ENCODE assay signal across 1 mouse cellular context in genomic region chr3:30995283-30995898, GRCm38 (mm10).
TF ChIP-seq lines count a peak whose summit lies in the region.

Gene Prkci, plus strand, starts transcription at chr3:30995747.

TF ChIP-seq in CH12.LX, 34 proteins besides CTCF, POLR2A, EP300 and RAD21 (continued from another document):
- peak; percentile 79 for TF ChIP-seq MYC (IDR thresholded peaks at IDR 0.05; ENCODE audit: low read depth, low read length)
- no peak for TF ChIP-seq MAX (IDR thresholded peaks at IDR 0.05; ENCODE audit: low read length)
- TF ChIP-seq USF2 (conservative IDR thresholded peaks at IDR 0.05; ENCODE audit: low read depth, low read length), result no peak
- peak; percentile 35; the same call in 1 of the 2 replicates for TF ChIP-seq MEF2A (IDR thresholded peaks at IDR 0.05; ENCODE audit: borderline replicate concordance, low read depth, low read length)
- peak; percentile 34; the same call in 1 of the 2 replicates for TF ChIP-seq GABPA (IDR thresholded peaks at IDR 0.05; ENCODE audit: insufficient replicate concordance, low read depth, low read length)
- no peak for TF ChIP-seq MAFK (IDR thresholded peaks at IDR 0.05; ENCODE audit: insufficient replicate concordance, low read length)
- no peak for TF ChIP-seq IRF4 (IDR thresholded peaks at IDR 0.05; ENCODE audit: low read depth, low read length)
- peak; percentile 8; the same call in 1 of the 2 replicates for TF ChIP-seq NRF1 (IDR thresholded peaks at IDR 0.05; ENCODE audit: low read depth, low read length)
- no peak for TF ChIP-seq USF1 (IDR thresholded peaks at IDR 0.05; ENCODE audit: low read depth, low read length)
- no peak for TF ChIP-seq ZNF384 (IDR thresholded peaks at IDR 0.05; ENCODE audit: low read depth, low read length)
- no peak for TF ChIP-seq ZKSCAN1 (IDR thresholded peaks at IDR 0.05; ENCODE audit: borderline replicate concordance, low read depth, low read length)
- TF ChIP-seq JUND (conservative IDR thresholded peaks at IDR 0.05; ENCODE audit: low read depth, low read length), result no peak
- TF ChIP-seq MAZ (IDR thresholded peaks at IDR 0.05; ENCODE audit: low read depth, low read length), result no peak
TF ChIP-seq in CH12.LX: peak in this region for 19.
